Mouse (Mus musculus) MEL (cell line): ENCODE results near the gene Ccdc32.

ENCODE experiments used
- CHD2 ChIP-seq: IDR thresholded peaks from 2 replicates; pipeline ENCODE4 v1.6.1; 2011; ENCODE audit warnings: low read length, improper control_type of control experiment
- CTCF ChIP-seq, 3 experiments: IDR thresholded peaks in 2 of 3; conservative IDR thresholded peaks in 1 of 3; 2 replicates each; pipeline ENCODE4 v1.5.1; 2011 to 2012; ENCODE audit warnings: low read length in 3 of 3, low read depth in 2 of 3, mild to moderate bottlenecking in 2 of 3, improper control_type of control experiment in 1 of 3, inconsistent platforms in 1 of 3, mixed read lengths in 1 of 3, moderate library complexity in 1 of 3; ENCODE audit not compliant: control insufficient read depth in 1 of 3, insufficient read depth in 1 of 3, poor library complexity in 1 of 3, severe bottlenecking in 1 of 3
- ELF1 ChIP-seq: IDR thresholded peaks from 2 replicates; pipeline ENCODE4 v1.6.1; 2014; ENCODE audit warnings: low read depth, mild to moderate bottlenecking, inconsistent platforms, low read length, improper control_type of control experiment, moderate library complexity
- EP300 ChIP-seq, 2 experiments: IDR thresholded peaks; 2 replicates each; pipeline ENCODE4 v1.6.1; 2011; ENCODE audit warnings: improper control_type of control experiment in 2 of 2, low read length in 2 of 2, low read depth in 1 of 2, mild to moderate bottlenecking in 1 of 2
- MAX ChIP-seq: IDR thresholded peaks from 2 replicates; pipeline ENCODE4 v1.6.1; 2011; ENCODE audit warnings: low read length, improper control_type of control experiment
- NELFE ChIP-seq: IDR thresholded peaks from 2 replicates; pipeline ENCODE4 v1.6.1; 2011; ENCODE audit warnings: low read depth, low read length, improper control_type of control experiment
- POLR2A ChIP-seq, 2 experiments: IDR thresholded peaks; 2 replicates each; pipeline ENCODE4 v1.6.1; 2011 to 2012; ENCODE audit warnings: low read length in 2 of 2, mild to moderate bottlenecking in 2 of 2, control low read depth in 1 of 2, improper control_type of control experiment in 1 of 2, low read depth in 1 of 2, moderate library complexity in 1 of 2; ENCODE audit not compliant: control insufficient read depth in 1 of 2, insufficient read depth in 1 of 2, poor library complexity in 1 of 2
- TBP ChIP-seq: IDR thresholded peaks from 2 replicates; pipeline ENCODE4 v1.8.0; 2011; ENCODE audit warnings: low read depth, low read length, improper control_type of control experiment

DNA sequence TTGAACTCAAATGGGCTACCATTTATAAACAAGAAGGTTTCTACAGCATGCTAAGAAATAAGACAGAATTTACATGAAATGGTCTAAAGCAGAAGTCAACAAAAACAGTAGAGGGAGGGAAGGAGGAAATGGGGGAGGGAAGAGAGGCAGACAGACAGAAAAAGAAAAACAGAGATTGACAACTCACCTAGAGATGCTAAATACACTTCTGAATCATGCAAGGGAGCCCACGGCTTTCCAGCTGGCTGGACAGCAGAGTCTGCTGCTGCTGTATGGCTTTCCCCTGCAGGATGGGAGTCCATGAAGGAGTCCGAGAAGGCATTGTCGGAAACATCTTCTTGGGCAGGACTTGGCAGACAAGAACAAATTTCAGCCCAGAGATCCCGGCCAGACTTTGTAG, 2.2 kb downstream of the Ccdc32 start:
- no peak for TF ChIP-seq ELF1
- TF ChIP-seq MAX, result no peak
- no peak for TF ChIP-seq CTCF (IDR thresholded peaks at IDR 0.05 in 2 of 3, conservative IDR thresholded peaks at IDR 0.05 in 1 of 3; ENCODE audit: control insufficient read depth in 1 of 3, insufficient read depth in 1 of 3, low read depth in 2 of 3, low read length in 3 of 3, poor library complexity in 1 of 3, severe bottlenecking in 1 of 3)
- TF ChIP-seq CHD2, result no peak
- no peak for TF ChIP-seq NELFE
- TF ChIP-seq POLR2A (IDR thresholded peaks at IDR 0.05; ENCODE audit: control insufficient read depth in 1 of 2, insufficient read depth in 1 of 2, low read depth in 1 of 2, low read length in 2 of 2, poor library complexity in 1 of 2), result no peak
- TF ChIP-seq TBP, result no peak
- no peak for TF ChIP-seq EP300 (IDR thresholded peaks at IDR 0.05; ENCODE audit: low read depth in 1 of 2, low read length in 2 of 2)
